Mouse (Mus musculus): ENCODE data around the gene Hoxa11.

- TF ChIP-seq CTCF (IDR thresholded peaks at IDR 0.05): no peak
- TF ChIP-seq EP300 (IDR thresholded peaks at IDR 0.05): no peak
Measured at GRCm38 (mm10) chr6:52290186-52290585, 44.6 kb upstream of the Hoxa11 start.
